Mouse (Mus musculus) hindbrain, embryonic 12.5 days (tissue): Measurements from ENCODE around the gene Hist1h2bn. TPM values are rescaled to one million over a fixed set of nuclear protein-coding genes. Genes with fewer than 3 reads are reported as not detected.
A peak's percentile ranks its signal among the peaks of the same experiment; 100 is the strongest.
"Not testable (repeated sequence)": the region's sequence is repeated elsewhere in the genome, so short reads cannot be mapped to it uniquely, and the experiment has no call there.

Source experiments
- ATAC-seq: fragments of 200-750 bp; cut with Nextera tagmentation; 2 replicates; pipeline ENCODE4 v1.8.0; 2017; ENCODE audit warnings: moderate TSS enrichment; ENCODE audit not compliant: low FRiP score
- H3K27ac ChIP-seq: fragments of 300-500 bp; sonication (generic); 2 replicates; pipeline ENCODE4 v1.5.1; 2016; ENCODE audit warnings: mild to moderate bottlenecking
- H3K27me3 ChIP-seq: fragments of 300-500 bp; sonication (generic); 2 replicates; pipeline ENCODE4 v1.6.1; 2016; ENCODE audit warnings: mild to moderate bottlenecking
- H3K36me3 ChIP-seq: fragments of 300-500 bp; sonication (generic); 2 replicates; pipeline ENCODE4 v1.6.1; 2016; ENCODE audit warnings: mild to moderate bottlenecking
- H3K4me1 ChIP-seq: fragments of 300-500 bp; sonication (generic); 2 replicates; pipeline ENCODE4 v1.6.1; 2016
- H3K4me2 ChIP-seq: fragments of 300-500 bp; sonication (generic); replicated peaks from 2 replicates; pipeline ENCODE4 v1.6.1; 2016; ENCODE audit warnings: mild to moderate bottlenecking
- H3K4me3 ChIP-seq: fragments of 300-500 bp; sonication (generic); 2 replicates; pipeline ENCODE4 v1.5.1; 2016; ENCODE audit warnings: mild to moderate bottlenecking
- H3K9ac ChIP-seq: fragments of 300-500 bp; sonication (generic); 2 replicates; pipeline ENCODE4 v1.6.1; 2016; ENCODE audit warnings: mild to moderate bottlenecking, moderate library complexity
- H3K9me3 ChIP-seq: fragments of 300-500 bp; sonication (generic); replicated peaks from 2 replicates; pipeline ENCODE4 v1.6.1; 2016; ENCODE audit warnings: mild to moderate bottlenecking
- whole genome bisulfite sequencing: fragments of 180-500 bp; shearing (Covaris S2); methylation state at CpG from one replicate; pipeline ENCODE4 v1.1.7; 2016; 5-methylcytosine and 5-hydroxymethylcytosine counted together
- polyA plus RNA-seq: library from polyadenylated mRNA; unstranded; fragments of >200 nt; fragmentation: Nextera tagmentation; extraction: Ambion mirVana; gene quantifications from 2 replicates; pipeline ENCODE4 v1.2.1, GENCODE M21; 2016

The Hist1h2bn gene
- polyA plus RNA-seq, 1 experiment from 2014 or later: 2.8 TPM

- H3K9me3 ChIP-seq: no peaks in the 10 kb centered on the region
- no peak for ATAC-seq
- no peaks in the 10 kb centered on the region for H3K27me3 ChIP-seq
- H3K4me2 ChIP-seq: peak overlapping the region; percentile 71
- no peak overlapping the region for H3K4me3 ChIP-seq
- H3K27ac ChIP-seq: no peak overlapping the region
- H3K9ac ChIP-seq: no peak overlapping the region
- 58% methylated on average over 1 of the region's 1 CpGs for WGBS
- H3K36me3 ChIP-seq: no peaks in the 10 kb centered on the region
- H3K4me1 ChIP-seq: peaks cover 17% of the 10 kb centered on the region
Measured at GRCm38 (mm10) chr13:21755707-21756106, 1.8 kb downstream of the Hist1h2bn start.

- Histone ChIP-seq H3K4me2 (peak overlapping the region; percentile 88), H3K27me3 (no peaks in the 10 kb centered on the region), H3K4me1 (peaks cover 19% of the 10 kb centered on the region), H3K4me3 (peak overlapping the region; percentile 41), H3K9ac (peak overlapping the region; percentile 74), H3K36me3 (no peaks in the 10 kb centered on the region), H3K27ac (peak overlapping the region; percentile 90), H3K9me3 (no peaks in the 10 kb centered on the region)
- ATAC-seq: peak; percentile 90
- WGBS: 5% methylated on average over 33 of the region's 33 CpGs
Measured at GRCm38 (mm10) chr13:21778814-21779766, 25.2 kb downstream of the Hist1h2bn start.

- Histone ChIP-seq H3K36me3 (no peaks in the 10 kb centered on the region), H3K9ac (peak within 1 kb of the TSS; percentile 74), H3K27ac (peak within 1 kb of the TSS; percentile 90), H3K27me3 (no peaks in the 10 kb centered on the region), H3K9me3 (no peaks in the 10 kb centered on the region), H3K4me1 (peaks cover 23% of the 10 kb centered on the region), H3K4me3 (peak within 1 kb of the TSS; percentile 41), H3K4me2 (peak within 1 kb of the TSS; percentile 88)
- 1% methylated on average over 44 of the region's 44 CpGs for WGBS
- ATAC-seq: peak; percentile 33; the same call in 1 of the 2 replicates
Measured at GRCm38 (mm10) chr13:21779767-21780731, 26.1 kb downstream of the Hist1h2bn start, which contains the start of gene Hist1h1b. Hist1h1b (minus strand) TSS chr13:21780625.

GRCm38 (mm10) chr13:21781021-21781555, 27.2 kb downstream of the Hist1h2bn start:
- Histone ChIP-seq H3K27ac (peak overlapping the region; percentile 90), H3K4me3 (peak overlapping the region; percentile 41; the same call in 1 of the 2 replicates), H3K9ac (no peak overlapping the region), H3K4me1 (peaks cover 26% of the 10 kb centered on the region), H3K27me3 (no peaks in the 10 kb centered on the region), H3K9me3 (no peaks in the 10 kb centered on the region), H3K36me3 (no peaks in the 10 kb centered on the region), H3K4me2 (peak overlapping the region; percentile 88)
- ATAC-seq: no peak
- WGBS: 49% methylated on average over 6 of the region's 6 CpGs

- H3K27me3 ChIP-seq: no peaks in the 10 kb centered on the region
- no peak overlapping the region for H3K4me2 ChIP-seq
- 91% methylated on average over 1 of the region's 1 CpGs for WGBS
- H3K4me3 ChIP-seq: no peak overlapping the region
- H3K36me3 ChIP-seq: no peaks in the 10 kb centered on the region
- H3K9ac ChIP-seq: no peak overlapping the region
- peaks cover 28% of the 10 kb centered on the region for H3K4me1 ChIP-seq
- H3K27ac ChIP-seq: no peak overlapping the region; the same call in 1 of the 2 replicates
- no peaks in the 10 kb centered on the region for H3K9me3 ChIP-seq
- ATAC-seq: no peak
Measured at GRCm38 (mm10) chr13:21781639-21782038, 27.7 kb downstream of the Hist1h2bn start.

GRCm38 (mm10) chr13:21782361-21783254, 28.7 kb downstream of the Hist1h2bn start:
- H3K36me3 ChIP-seq, H3K27me3 ChIP-seq, H3K9me3 ChIP-seq, ATAC-seq: not testable (repeated sequence)
- Histone ChIP-seq H3K4me1 (peaks cover 28% of the 10 kb centered on the region), H3K27ac (peak overlapping the region; percentile 86), H3K4me3 (peak overlapping the region; percentile 39), H3K9ac (peak overlapping the region; percentile 66), H3K4me2 (peak overlapping the region; percentile 71)
- 2% methylated on average over 14 of the region's 35 CpGs for WGBS

- no peaks in the 10 kb centered on the region for H3K9me3 ChIP-seq
- H3K9ac ChIP-seq: peak within 1 kb of the TSS; percentile 66
- no peaks in the 10 kb centered on the region for H3K36me3 ChIP-seq
- H3K27ac ChIP-seq: peak within 1 kb of the TSS; percentile 86
- H3K4me3 ChIP-seq: peak within 1 kb of the TSS; percentile 39
- H3K4me1 ChIP-seq: peaks cover 32% of the 10 kb centered on the region
- H3K4me2 ChIP-seq: peak within 1 kb of the TSS; percentile 71
- ATAC-seq: peak; percentile 69
- H3K27me3 ChIP-seq: no peaks in the 10 kb centered on the region
- under 1% methylated on average over 15 of the region's 20 CpGs for WGBS
Measured at GRCm38 (mm10) chr13:21783255-21783617, 29.3 kb downstream of the Hist1h2bn start, which contains the start of gene Hist1h3i. Hist1h3i (minus strand) TSS chr13:21783370.

GRCm38 (mm10) chr13:21783734-21784161, 29.8 kb downstream of the Hist1h2bn start:
- Histone ChIP-seq H3K27ac (peak overlapping the region; percentile 76), H3K9me3 (no peaks in the 10 kb centered on the region), H3K4me2 (peak overlapping the region; percentile 71), H3K27me3 (no peaks in the 10 kb centered on the region), H3K9ac (peak overlapping the region; percentile 44), H3K4me1 (peaks cover 33% of the 10 kb centered on the region), H3K4me3 (peak overlapping the region; percentile 39), H3K36me3 (no peaks in the 10 kb centered on the region)
- no peak for ATAC-seq
- WGBS: 2% methylated on average over 9 of the region's 9 CpGs

- no peaks in the 10 kb centered on the region for H3K27me3 ChIP-seq
- ATAC-seq: no peak
- WGBS: 21% methylated on average over 6 of the region's 6 CpGs
- H3K36me3 ChIP-seq: no peaks in the 10 kb centered on the region
- peak overlapping the region; percentile 76 for H3K27ac ChIP-seq
- no peak overlapping the region for H3K4me3 ChIP-seq
- H3K4me1 ChIP-seq: peaks cover 33% of the 10 kb centered on the region
- H3K9me3 ChIP-seq: no peaks in the 10 kb centered on the region
- peak overlapping the region; percentile 71 for H3K4me2 ChIP-seq
- H3K9ac ChIP-seq: peak overlapping the region; percentile 44; the same call in 1 of the 2 replicates
Measured at GRCm38 (mm10) chr13:21784311-21784710, 30.4 kb downstream of the Hist1h2bn start.

- WGBS: 4% methylated on average over 8 of the region's 8 CpGs
- ATAC-seq: no peak
- Histone ChIP-seq H3K9ac (peak overlapping the region; percentile 47), H3K27ac (peak overlapping the region; percentile 82), H3K36me3 (no peaks in the 10 kb centered on the region), H3K4me2 (peak overlapping the region; percentile 59), H3K4me1 (peaks cover 31% of the 10 kb centered on the region), H3K9me3 (no peaks in the 10 kb centered on the region), H3K27me3 (0 out of 2 replicates have a peak, but pooled peaks cover 4% of the 10 kb centered on the region), H3K4me3 (peak overlapping the region; percentile 33)
Measured at GRCm38 (mm10) chr13:21786189-21786898, 32.4 kb downstream of the Hist1h2bn start.
